Mouse (Mus musculus) megakaryocyte progenitor cell, adult 5-6 weeks (primary cell): ENCODE results near the gene Casp8. TPM values are rescaled to one million over a fixed set of nuclear protein-coding genes. Genes with fewer than 3 reads are reported as not detected.
"Not testable (repeated sequence)": the region's sequence is repeated elsewhere in the genome, so short reads cannot be mapped to it uniquely, and the experiment has no call there.

Source experiments
- ATAC-seq: replicated peaks from 2 replicates; pipeline ENCODE4 v1.8.0; 2016; ENCODE audit warnings: mild to moderate bottlenecking, moderate TSS enrichment, inconsistent platforms; ENCODE audit not compliant: poor library complexity
- total RNA-seq, 2 experiments: library from RNA; stranded (forward) in 1 of 2; stranded (reverse) in 1 of 2; fragments of 157-497, 149-512 nt in 1 of 2; fragments of 200-1000 nt in 1 of 2; gene quantifications; 2 replicates each; pipeline versions ENCODE4 v1.2.3 to v1.2.4; 2015 to 2017

The Casp8 gene
- total RNA-seq, 2 experiments from 2014 or later, result 124 to 182 TPM

GRCm38 (mm10) chr1:58892386-58892785, 97.2 kb downstream of the Casp8 start:
- ATAC-seq, result not testable (repeated sequence)

Other genes starting within 250 kb of the Casp8 start
- gene Fam126b, start 209.1 kb upstream of the Casp8 start, total RNA-seq (2015), result 16.1 and 17.1 TPM in 2 replicates
- 19.8 and 32.5 TPM in 2 replicates for gene Fam126b, start 209.1 kb upstream of the Casp8 start, total RNA-seq (2017)
- gene Ndufb3, start 209.0 kb upstream of the Casp8 start, total RNA-seq (2015), result 135 and 167 TPM in 2 replicates
- 94.5 and 99.4 TPM in 2 replicates for gene Ndufb3, start 209.0 kb upstream of the Casp8 start, total RNA-seq (2017)
- gene Als2cr12, start 99.4 kb upstream of the Casp8 start, total RNA-seq (2015), result not detected in 2 replicates
- 0.44 and 0.67 TPM in 2 replicates for gene Als2cr12, start 99.4 kb upstream of the Casp8 start, total RNA-seq (2017)
- gene Cflar, start 83.9 kb upstream of the Casp8 start, total RNA-seq (2015), result 60.9 and 71.6 TPM in 2 replicates
- 87.5 and 121 TPM in 2 replicates for gene Cflar, start 83.9 kb upstream of the Casp8 start, total RNA-seq (2017)
- gene Trak2, start 178.1 kb downstream of the Casp8 start, total RNA-seq (2015), result 27.4 and 32.9 TPM in 2 replicates
- 21.4 and 23.4 TPM in 2 replicates for gene Trak2, start 178.1 kb downstream of the Casp8 start, total RNA-seq (2017)
- gene Stradb, start 178.1 kb downstream of the Casp8 start, total RNA-seq (2015), result 21.9 and 24.9 TPM in 2 replicates
- gene Stradb, start 178.1 kb downstream of the Casp8 start, total RNA-seq (2017), result 9.5 and 9.9 TPM in 2 replicates